Mouse (Mus musculus): ENCODE results near the gene Kcnd1. TPM values are rescaled to one million over a fixed set of nuclear protein-coding genes. Genes with fewer than 3 reads are reported as not detected.
"Not testable (repeated sequence)": the region's sequence is repeated elsewhere in the genome, so short reads cannot be mapped to it uniquely, and the experiment has no call there.

Gene Kcnd1
- total RNA-seq (2021) = 1 to 10 TPM; 1.2 to 2.1 TPM
- long read RNA-seq, experiment 1 = 0 reads
- long read RNA-seq, experiment 2, full-length matches to known transcripts = 1 of 1 reads
- long read RNA-seq, experiment 2, partial matches to known transcripts = 0 of 1 reads
- long read RNA-seq, experiment 2, other reads (novel, unspliced or antisense) = 0 of 1 reads

- peak; percentile 15 for DNase-seq
These were observed at the start of gene Kcnd1 for GRCm38 (mm10) chrX:7821865-7822779. Gene Kcnd1 (plus strand): TSS chrX:7822289.

GRCm38 (mm10) chrX:7772766-7773165 is 49.3 kb upstream of the Kcnd1 start:
- DNase-seq = no peak

GRCm38 (mm10) chrX:7775501-7776205 is 46.4 kb upstream of the Kcnd1 start:
- no peak for DNase-seq

- peak; percentile 71 for DNase-seq
These were observed 45.6 kb upstream of the Kcnd1 start for GRCm38 (mm10) chrX:7776329-7777082.

GRCm38 (mm10) chrX:7778450-7779244 is 43.4 kb upstream of the Kcnd1 start:
- no peak for DNase-seq

GRCm38 (mm10) chrX:7779294-7779693 is 42.8 kb upstream of the Kcnd1 start:
- DNase-seq = no peak

GRCm38 (mm10) chrX:7782603-7783092 is 39.4 kb upstream of the Kcnd1 start:
- no peak for DNase-seq

- peak; percentile 84 for DNase-seq
These were observed 32.5 kb upstream of the Kcnd1 start, which contains the start of gene Gripap1 for GRCm38 (mm10) chrX:7789542-7790136. Gene Gripap1 (plus strand): TSS chrX:7789765.

GRCm38 (mm10) chrX:7790309-7790708 is 31.8 kb upstream of the Kcnd1 start:
- no peak for DNase-seq

- DNase-seq = no peak
These were observed 28.7 kb upstream of the Kcnd1 start for GRCm38 (mm10) chrX:7793361-7793760.

- DNase-seq = peak; percentile 51
These were observed 27.1 kb upstream of the Kcnd1 start for GRCm38 (mm10) chrX:7795016-7795415.

GRCm38 (mm10) chrX:7797327-7797726 is 24.8 kb upstream of the Kcnd1 start:
- DNase-seq = no peak

GRCm38 (mm10) chrX:7802157-7802556 is 19.9 kb upstream of the Kcnd1 start:
- DNase-seq = not testable (repeated sequence)

GRCm38 (mm10) chrX:7815016-7815415 is 7.1 kb upstream of the Kcnd1 start:
- peak; percentile 35 for DNase-seq

GRCm38 (mm10) chrX:7837146-7837545 is 15.1 kb downstream of the Kcnd1 start:
- DNase-seq = no peak

GRCm38 (mm10) chrX:7840842-7841162 is 18.7 kb downstream of the Kcnd1 start:
- DNase-seq = no peak

- DNase-seq = peak; percentile 94
These were observed 19.4 kb downstream of the Kcnd1 start, which contains the start of gene Otud5 for GRCm38 (mm10) chrX:7841163-7842162. Gene Otud5 (plus strand): TSS chrX:7841364.

- peak; percentile 16 for DNase-seq
These were observed 20.2 kb downstream of the Kcnd1 start for GRCm38 (mm10) chrX:7842318-7842717.

- no peak for DNase-seq
These were observed 25.8 kb downstream of the Kcnd1 start for GRCm38 (mm10) chrX:7847845-7848244.

All from adrenal gland, postnatal 10 days (tissue).